Mouse (Mus musculus) ES-E14 (cell line): ENCODE data around the gene Pelo.

Experiments
- MAFK ChIP-seq: IDR thresholded peaks from 2 replicates; pipeline ENCODE4 v1.6.1; 2014; ENCODE audit warnings: mild to moderate bottlenecking, low read depth, low read length, inconsistent platforms; ENCODE audit not compliant: insufficient read depth
- ZNF384 ChIP-seq: IDR thresholded peaks from 2 replicates; pipeline ENCODE4 v1.6.1; 2012; ENCODE audit warnings: low read depth, low read length, inconsistent platforms

DNA sequence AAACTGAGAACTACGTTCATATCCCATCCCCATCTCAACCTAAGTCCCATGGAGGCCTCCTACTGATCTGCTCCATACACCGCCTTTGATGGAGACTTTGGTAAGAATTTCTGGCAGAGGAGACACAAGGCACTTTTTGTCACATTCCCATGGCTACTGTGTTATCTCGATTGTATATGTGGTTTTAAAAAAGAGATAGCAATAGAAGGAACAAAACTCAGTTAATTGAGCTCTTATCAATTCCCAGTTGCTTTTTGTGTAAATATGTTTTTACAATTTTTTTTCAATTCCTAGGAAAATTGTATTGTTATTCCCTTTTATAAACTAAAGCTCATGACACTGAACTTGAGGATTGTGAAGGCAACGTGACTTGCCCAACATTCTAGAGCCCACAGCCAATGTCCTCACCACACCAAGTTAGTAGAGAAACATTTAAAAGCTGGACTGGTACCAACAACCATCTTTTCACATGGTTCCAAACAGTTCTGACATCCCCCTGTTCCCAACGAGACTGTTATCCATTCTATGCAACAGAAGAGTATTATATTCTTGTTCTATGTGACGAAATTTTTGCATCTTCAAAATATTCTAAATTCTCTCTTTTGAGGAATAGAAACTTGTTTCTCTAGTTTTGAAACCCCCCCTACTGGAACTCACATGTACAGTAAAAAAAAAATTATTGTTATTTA is 10.8 kb downstream of the Pelo start:
- TF ChIP-seq ZNF384, result no peak
- TF ChIP-seq MAFK, result no peak
